Mouse (Mus musculus): ENCODE results near the gene Msmp. TPM values are rescaled to one million over a fixed set of nuclear protein-coding genes. Genes with fewer than 3 reads are reported as not detected.
"Not testable (repeated sequence)": the region's sequence is repeated elsewhere in the genome, so short reads cannot be mapped to it uniquely, and the experiment has no call there.

Gene Msmp
- total RNA-seq, 2 experiments from 2014 or later = not detected

DNA sequence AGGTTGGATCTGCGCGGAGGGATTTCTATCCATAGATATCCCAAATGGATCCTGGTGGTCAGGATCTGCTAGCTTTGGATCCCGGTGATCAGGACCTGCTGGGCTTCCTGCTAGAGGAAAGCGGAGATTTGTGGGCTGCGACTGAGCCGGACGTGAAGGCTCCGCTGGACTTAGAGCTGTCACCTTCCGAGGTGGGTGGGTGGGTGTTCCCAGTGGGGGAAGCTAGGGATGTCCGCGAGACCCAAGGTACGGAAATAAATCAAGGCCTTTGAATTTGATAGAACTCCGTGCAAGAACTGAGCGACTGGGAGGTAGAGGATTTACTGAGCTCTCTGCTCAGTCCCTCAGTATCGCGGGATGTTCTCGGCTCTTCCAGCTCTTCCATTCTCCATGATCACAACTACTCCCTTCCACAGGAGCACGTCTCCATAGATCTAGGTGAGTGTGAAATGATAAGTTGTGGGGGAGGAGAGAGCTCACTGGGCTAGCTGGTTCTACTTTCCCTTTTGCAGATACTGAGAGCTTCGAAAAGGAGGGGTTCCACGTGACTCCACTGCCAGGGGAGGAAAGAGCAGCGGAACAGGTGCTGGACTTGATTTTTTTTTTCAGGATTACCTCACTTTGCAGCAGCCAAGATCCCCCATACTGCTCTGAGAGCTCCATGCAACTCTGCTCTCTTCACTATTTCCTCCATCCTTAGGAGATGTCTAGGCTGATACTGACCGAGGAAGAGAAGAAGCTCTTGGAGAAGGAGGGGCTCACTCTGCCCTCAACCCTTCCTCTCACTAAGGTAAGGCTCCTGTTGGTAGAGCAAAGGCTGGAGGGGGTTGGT, 21.3 kb downstream of the Msmp start:
- ATAC-seq (ENCODE audit: poor library complexity, severe bottlenecking) = no peak

- ATAC-seq (ENCODE audit: poor library complexity, severe bottlenecking) = peak; percentile 73
These were observed 22.1 kb downstream of the Msmp start, which contains the start of the genes Creb3 and Tln1 for GRCm38 (mm10) chr4:43561997-43562768. TSS of gene Creb3 (plus strand) at chr4:43562332. TSS of gene Tln1 (minus strand) at chr4:43562691.

GRCm38 (mm10) chr4:43561436-43561996, 22.8 kb downstream of the Msmp start:
- no peak for ATAC-seq (ENCODE audit: poor library complexity, severe bottlenecking)

- no peak for ATAC-seq (ENCODE audit: poor library complexity, severe bottlenecking)
These were observed 23.3 kb downstream of the Msmp start for GRCm38 (mm10) chr4:43560976-43561375.

DNA sequence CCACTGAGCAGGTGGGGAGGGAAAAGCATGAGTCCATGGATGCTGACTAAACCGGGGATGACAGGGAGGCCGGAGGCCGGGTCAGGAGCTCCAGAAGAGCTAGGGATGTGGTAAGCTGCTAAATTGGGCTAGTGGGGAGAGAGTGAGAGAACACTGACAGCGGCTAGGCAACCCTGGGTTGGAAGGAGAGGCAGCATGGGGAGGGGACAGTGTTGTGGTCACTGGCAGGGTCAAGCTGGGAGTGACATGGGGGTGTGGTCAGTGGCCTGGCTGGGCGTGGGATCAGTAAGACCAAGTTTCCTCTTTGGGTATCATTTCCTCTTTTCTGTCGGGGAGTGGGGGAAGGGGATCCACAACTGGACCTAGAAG, 24.1 kb downstream of the Msmp start:
- ATAC-seq (ENCODE audit: poor library complexity, severe bottlenecking) = peak; percentile 59

DNA sequence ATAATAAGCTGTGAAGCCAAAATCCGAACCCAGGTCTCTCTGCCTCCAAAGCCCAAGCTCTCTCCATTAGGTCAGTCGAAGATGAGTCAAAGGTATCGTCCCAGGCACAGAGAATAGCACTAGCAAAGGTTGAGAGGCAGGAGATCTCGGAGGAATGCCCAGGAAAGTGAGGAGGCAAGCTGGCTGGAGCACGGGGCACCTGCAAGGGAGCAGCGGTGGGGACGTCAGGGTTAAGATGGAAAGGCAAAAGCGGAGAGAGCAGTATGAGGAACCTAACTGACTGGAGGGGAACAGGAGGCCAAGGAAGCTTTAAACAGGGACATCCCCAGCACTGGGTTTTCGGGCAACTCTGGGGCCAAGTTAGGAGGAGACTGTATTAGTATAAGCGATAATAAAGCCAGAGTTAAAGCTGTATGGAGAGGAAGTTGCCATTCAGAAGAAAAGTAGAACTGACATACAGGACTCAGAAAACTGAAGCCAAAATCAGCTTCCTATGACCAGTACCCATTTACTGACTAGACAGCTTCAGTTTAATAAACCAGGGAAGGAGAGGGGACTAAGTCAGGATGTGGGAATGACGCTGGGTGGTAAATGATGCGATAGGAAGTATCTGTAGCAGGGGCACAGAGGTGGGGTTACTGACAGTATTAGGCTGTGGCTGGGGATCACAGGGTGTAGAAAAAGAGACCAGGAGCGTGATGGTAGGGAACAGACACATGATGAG, 24.6 kb downstream of the Msmp start:
- ATAC-seq (ENCODE audit: poor library complexity, severe bottlenecking) = no peak

DNA sequence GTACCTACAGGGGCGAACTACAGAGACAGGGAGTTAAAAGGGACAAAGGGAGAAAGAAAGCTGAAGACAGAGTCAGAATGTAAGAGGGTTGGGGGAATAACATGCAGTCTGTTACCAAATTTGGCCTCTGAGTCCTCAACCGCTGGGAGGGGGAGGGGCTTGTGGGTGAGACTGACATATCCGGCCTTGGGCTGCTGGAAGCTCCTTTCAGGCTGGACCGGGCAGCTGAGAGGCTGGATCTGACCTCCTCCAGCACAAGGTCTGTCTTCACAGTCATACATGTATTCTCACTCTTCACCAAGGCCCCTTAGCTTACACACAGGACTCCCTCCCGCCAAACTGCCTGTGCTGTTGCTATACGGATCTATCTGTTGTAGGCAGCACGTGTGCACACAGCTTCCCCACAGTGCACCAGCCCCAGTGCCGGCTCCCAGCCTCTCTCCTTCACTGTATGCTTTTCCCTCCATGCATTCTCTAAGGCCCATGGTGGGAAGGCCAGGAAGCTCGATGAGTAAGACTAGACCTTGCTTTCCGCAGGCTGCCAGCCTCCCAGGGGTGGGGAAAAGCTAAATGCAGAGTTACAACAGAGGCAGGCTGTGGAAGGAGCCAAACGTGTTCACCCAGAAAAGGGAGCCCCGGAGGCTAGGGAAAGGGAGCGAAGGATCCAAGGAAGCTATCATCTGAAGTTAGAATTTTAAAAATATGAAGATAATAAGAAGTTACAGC, 25.5 kb downstream of the Msmp start:
- ATAC-seq (ENCODE audit: poor library complexity, severe bottlenecking) = 0 out of 2 replicates have a peak, but pooled peaks have one; percentile 9

- no peak for ATAC-seq (ENCODE audit: poor library complexity, severe bottlenecking)
These were observed 26.2 kb downstream of the Msmp start for GRCm38 (mm10) chr4:43558028-43558630.

DNA sequence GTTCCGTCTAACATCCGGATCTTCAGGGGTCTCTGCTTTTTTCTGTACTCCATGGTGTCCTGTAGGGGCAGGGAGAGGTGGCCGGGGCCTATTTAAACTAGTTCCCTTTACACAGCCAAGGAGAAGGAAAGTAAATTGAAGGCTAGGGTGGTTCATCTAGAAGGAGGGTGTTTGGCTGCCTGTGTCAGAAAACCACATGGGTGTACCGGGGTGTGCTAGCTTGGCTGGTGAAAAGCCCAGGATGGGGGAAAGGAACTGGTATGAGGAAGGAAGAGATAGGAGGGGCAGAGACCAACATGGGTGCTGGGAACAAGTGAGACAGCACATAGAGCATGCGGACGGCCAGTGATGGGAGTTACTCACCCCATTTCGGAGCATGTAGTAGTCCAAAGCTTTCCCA, 28.4 kb downstream of the Msmp start:
- ATAC-seq (ENCODE audit: poor library complexity, severe bottlenecking) = peak; percentile 16; the same call in 1 of the 2 replicates

DNA sequence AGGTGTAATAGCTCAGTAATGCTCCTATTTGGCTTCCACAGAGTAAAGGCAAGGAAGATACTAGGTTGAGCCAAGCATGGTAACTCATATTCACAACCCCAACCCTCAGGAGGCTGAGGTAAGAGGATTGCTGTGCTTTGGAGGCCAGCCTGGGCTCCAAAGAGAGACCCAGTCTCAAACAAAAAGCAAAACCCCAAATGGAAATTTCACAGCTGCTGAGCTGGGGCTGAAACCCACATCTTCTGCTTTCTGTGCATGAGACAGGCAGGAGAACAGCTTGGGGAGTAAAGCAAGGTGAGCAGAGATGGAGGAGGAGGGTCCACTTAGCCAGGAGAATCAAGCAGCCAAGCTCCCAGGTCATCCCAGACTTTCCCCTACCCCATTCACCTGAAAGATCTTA, 30.4 kb downstream of the Msmp start:
- no peak for ATAC-seq (ENCODE audit: poor library complexity, severe bottlenecking)

DNA sequence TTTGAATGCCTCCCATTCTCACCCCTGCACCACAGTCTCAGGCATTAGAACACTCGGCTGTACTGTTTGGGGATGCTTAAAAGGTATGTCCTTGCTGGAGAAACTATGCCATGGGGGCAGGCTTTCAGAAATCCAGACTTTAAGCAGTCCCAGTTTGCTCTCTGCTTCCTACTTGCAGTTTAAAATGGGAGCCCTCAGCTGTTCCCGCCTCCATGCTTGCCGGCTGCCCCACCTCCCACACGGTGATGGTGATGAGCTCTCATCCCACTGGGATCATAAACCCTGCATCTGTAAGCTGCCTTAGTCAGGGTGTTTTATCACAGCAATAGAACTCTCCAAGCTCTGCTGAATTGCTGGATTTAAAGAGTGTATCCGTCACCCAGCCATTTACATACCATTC, 31.9 kb downstream of the Msmp start:
- ATAC-seq (ENCODE audit: poor library complexity, severe bottlenecking) = no peak

DNA sequence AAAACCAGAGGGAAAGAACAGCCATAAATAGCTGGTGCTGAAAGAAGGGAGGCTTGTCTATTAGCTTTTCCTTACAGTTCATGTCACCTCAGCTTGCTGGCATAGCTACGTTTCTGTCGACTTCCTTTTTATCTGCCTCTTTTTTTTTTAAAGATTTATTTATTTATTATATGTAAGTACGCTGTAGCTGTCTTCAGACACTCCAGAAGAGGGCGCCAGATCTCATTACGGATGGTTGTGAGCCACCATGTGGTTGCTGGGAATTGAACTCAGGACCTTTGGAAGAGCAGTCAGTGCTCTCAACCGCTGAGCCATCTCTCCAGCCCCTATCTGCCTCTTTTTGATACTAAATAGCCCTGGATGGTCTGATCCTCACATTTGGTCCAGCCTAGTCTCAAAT, 32.4 kb downstream of the Msmp start:
- ATAC-seq (ENCODE audit: poor library complexity, severe bottlenecking) = not testable (repeated sequence)

- ATAC-seq (ENCODE audit: poor library complexity, severe bottlenecking) = no peak
These were observed 35.2 kb downstream of the Msmp start for GRCm38 (mm10) chr4:43549055-43549454.

GRCm38 (mm10) chr4:43547160-43547559, 37.1 kb downstream of the Msmp start:
- ATAC-seq (ENCODE audit: poor library complexity, severe bottlenecking) = peak; percentile 65

- no peak for ATAC-seq (ENCODE audit: poor library complexity, severe bottlenecking)
These were observed 37.8 kb downstream of the Msmp start for GRCm38 (mm10) chr4:43546375-43547047.

- no peak for ATAC-seq (ENCODE audit: poor library complexity, severe bottlenecking)
These were observed 42.2 kb downstream of the Msmp start for GRCm38 (mm10) chr4:43542044-43542443.

DNA sequence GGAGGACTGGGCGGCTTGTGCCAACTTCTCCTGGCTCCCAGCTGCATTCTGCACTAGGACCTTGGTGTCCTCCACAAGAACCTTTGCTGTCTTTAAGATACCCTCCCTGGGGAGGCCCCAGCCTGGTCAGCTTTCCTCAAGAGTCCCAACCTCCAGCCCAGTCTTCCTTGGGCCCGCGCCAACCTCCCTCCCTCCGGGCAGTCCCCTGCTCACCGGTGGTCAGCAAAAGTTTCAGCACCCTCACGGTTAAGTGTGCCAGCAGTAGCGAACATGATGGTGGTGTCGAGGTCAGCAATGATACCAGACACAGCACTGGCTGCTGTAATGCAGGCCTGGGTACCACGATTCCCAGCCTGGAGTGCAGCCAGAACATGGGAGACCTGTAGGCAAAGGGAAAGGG, 48.3 kb downstream of the Msmp start:
- ATAC-seq (ENCODE audit: poor library complexity, severe bottlenecking) = no peak

- ATAC-seq (ENCODE audit: poor library complexity, severe bottlenecking) = no peak
These were observed 48.7 kb downstream of the Msmp start for GRCm38 (mm10) chr4:43535628-43536027.

DNA sequence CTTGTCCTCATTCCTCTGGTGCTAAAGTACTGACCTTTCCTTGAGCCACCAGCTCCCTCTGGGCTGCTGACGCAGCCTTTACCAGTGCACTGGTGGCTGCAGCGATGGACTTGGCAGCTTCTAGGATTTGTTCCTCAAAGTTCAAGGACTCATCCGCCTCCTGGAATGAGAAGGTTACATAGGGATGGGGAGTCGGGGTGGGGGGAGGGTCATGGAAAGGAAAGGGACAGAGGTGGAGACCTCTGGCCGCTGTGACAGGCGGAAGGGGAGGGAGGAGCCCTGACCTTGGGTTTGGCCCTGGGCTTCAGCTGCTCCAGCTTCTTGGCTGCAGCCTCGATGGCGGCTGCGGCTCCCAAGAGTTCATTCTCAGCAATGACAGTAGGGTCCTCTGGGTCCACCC, 51.0 kb downstream of the Msmp start:
- ATAC-seq (ENCODE audit: poor library complexity, severe bottlenecking) = no peak
